Mouse (Mus musculus) adrenal gland, adult 8-10 months (tissue): Measurements from ENCODE around the gene Recql5. TPM values are rescaled to one million over a fixed set of nuclear protein-coding genes. Genes with fewer than 3 reads are reported as not detected.
"Not testable (repeated sequence)": the region's sequence is repeated elsewhere in the genome, so short reads cannot be mapped to it uniquely, and the experiment has no call there.

ENCODE experiments used
- DNase-seq: peaks from one replicate; pipeline ENCODE4 v3.0.0; 2022
- total RNA-seq, 4 experiments: library from RNA; stranded (reverse); gene quantifications; 2 replicates each; pipeline ENCODE4 v1.2.4; 2022

Recql5 gene
- total RNA-seq, 4 experiments from 2014 or later = 24.7 to 40.4 (median 36.6) TPM

DNA sequence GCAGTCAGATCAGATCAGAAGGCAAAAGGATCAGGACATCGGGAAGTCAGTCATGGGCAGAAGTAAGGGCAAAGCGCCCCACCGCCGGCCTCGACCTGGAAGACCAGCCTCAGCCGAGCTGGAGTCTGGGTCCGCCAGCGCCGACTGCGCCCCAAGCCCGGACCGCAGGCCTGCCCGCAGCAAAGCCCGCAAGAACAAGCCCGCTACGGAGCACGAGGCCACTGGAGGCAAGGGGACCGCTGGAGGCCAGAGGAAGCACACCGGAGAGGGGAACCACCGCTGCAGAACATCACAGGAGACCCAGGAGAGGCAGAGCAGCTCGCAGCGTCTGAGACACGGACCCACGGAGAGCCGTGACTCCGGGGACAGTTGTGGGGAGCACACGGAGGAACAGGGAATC, 74.9 kb downstream of the Recql5 start, which contains the start of gene Myo15b:
TSS of gene Myo15b (plus strand) at position 53 of the 400 bp plus-strand sequence.
- no peak for DNase-seq

DNA sequence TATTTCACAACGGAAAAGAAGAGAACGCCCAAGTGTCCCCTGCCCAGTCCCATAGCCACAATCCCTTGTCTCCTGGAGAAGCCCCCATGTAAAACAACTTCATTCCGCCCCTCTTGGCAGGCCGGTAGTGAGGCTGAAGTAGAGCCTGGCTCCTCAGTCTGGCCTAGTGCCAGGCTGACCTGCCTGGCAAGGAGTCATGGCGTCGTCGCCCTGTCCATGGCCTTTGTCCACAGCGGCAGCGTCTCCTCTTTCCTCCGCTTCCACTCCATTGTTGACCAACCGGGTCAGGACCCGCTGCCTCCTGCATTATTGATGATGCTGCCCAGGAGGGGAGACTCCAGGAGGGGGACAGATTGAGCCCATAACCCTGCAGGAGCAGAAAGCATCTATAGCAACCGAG, 75.3 kb downstream of the Recql5 start:
- no peak for DNase-seq

DNA sequence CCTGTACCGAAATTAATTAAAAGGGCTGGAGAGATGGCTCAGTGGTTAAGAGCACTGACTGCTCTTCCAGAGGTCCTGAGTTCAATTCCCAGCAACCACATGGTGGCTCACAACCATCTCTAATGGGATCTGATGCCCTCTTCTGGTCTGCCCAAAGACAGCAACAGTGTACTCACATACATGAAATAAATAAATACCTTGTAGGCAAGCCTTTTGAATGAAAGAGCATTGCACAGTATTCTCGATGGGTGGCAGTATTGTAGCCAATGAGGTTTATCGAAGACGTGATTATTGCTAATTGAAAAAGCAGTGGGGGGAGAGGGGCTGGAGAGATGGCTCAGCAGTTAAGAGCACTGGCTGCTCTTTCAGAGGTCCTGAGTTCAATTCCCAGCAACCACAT, 76.1 kb downstream of the Recql5 start:
- not testable (repeated sequence) for DNase-seq

DNA sequence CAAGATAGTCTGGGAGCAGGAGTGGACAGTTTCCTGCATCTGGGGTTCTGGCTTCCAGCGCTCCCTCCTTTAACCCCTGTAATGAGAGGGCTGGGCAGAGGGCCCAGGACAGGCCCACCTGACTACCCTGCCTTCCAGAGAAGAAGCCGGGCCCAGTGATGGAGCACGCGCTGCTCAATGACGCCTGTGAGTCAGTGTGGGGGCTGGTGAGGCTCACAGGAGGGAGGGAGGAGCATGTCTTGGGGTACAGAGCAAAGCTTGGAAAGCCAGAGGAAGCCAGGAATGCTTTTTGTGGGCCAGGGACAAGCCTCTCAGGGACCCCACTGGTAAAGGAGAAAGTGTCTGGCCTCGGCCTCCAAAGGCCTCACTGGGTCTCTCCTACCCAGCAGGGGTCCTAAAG, 78.6 kb downstream of the Recql5 start:
- no peak for DNase-seq

DNA sequence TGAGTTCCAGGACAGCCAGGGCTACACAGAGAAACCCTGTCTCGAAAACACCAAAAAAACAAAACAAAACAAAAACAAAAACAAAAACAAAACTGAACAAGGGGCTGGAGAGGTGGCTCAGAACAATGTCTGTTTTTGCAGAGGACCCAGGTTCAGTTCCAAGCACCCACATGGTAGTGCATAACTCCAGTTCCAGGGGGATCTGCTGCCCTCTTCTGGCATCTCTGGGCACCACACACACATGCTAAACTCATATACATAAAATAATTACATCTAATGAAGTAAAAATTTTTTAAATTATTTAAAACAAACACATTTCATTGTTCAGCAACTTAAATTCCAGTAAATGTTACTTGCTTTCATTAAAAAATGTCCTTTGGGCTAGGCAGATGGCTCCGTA, 87.5 kb downstream of the Recql5 start:
- no peak for DNase-seq

DNA sequence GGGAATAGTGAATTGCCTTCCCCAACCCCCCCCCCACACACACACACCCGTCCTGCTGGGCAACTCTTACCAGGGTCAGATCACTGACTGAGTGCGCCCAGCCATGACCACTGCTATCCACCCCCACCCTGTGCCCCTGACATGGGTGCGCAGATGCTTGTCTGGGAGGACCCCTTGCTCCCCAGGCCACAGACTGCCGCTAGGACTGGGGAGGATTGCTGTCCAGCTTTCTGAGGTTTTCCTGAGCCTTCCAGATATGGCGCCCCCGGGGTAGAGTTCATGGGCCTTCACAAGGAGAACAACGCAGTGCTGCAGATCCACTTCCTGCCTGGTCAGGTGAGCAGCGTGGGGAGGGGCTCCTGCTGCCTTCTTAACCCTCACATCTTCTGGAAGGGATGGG, 89.0 kb downstream of the Recql5 start:
- no peak for DNase-seq

DNA sequence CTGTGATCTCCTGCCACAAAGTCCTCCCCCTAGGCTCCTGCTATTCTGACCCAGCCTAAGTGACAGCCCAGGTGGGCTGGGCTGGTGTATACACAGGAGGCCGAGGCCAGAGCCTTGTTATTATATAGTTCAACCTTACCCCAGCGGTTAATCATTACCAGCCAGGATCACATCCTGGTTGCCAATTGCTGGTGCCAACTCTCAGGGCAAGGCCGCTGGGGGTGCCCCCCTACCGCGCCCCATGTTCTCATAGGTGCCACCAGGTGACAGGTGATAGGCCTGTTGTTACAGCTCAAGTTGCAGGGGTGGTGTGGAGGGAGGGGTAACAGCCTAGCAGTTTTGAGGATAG, 89.4 kb downstream of the Recql5 start:
- no peak for DNase-seq

DNA sequence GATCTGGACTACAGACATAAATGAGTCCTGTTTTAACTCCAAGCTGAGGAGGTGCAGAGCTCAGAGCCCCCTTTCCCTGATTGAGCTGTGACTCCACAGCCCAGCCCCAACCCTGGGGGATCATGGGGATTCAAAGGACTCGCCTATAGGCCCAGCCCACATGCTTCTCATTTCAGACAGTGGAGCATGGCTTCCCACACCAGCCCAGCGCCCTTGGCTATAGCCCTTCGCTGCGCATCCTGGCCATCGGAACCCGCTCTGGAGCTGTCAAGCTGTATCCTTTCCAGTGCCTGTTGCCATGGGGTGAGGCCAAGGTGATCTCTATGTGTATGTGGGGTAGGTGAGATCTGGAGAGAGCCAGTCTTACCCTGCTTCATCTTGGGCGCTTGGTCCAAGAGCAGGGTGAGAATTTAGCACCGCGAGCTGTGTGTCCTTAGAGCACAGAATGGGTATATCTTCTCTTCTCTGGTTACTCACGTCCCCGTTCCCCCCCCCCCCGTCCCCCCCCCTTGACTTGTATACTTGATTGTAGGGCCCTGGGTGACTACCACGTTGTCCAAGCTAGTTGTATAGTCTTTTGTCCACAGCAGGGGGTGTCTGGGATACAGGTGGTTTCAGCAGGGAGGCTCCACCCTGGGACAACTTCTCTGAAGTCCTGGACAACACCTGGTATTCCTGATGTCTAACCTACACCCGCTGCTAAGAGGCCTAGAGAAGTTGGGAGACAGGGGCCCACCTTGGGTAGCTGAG, 90.0 kb downstream of the Recql5 start:
- DNase-seq = no peak

Other genes with a start within 250 kb of the Recql5 start
- gene Grb2, start 224.9 kb downstream of the Recql5 start, total RNA-seq = 100 to 1,000 TPM; 136 to 165 (median 160) TPM
- 100 to 1,000 TPM in 2 of 4 experiments, 10 to 100 TPM in 2; 83.2 to 102 (median 95.5) TPM for gene Tmem94, start 168.0 kb downstream of the Recql5 start, total RNA-seq
- gene Caskin2, start 119.8 kb downstream of the Recql5 start, total RNA-seq = 10 to 100 TPM; 60.6 to 97.3 (median 78.2) TPM
- 10 to 100 TPM; 20.0 to 32.2 (median 25.4) TPM for gene Tsen54, start 118.8 kb downstream of the Recql5 start, total RNA-seq
- gene Llgl2, start 109.4 kb downstream of the Recql5 start, total RNA-seq = 10 to 100 TPM; 10.5 to 13.4 (median 11.5) TPM
- 1 to 10 TPM in 1 of 4 experiments, under 1 TPM in 2, not detected in 1; 0.09 to 1.1 (median 0.32) TPM for gene Myo15b, start 75.1 kb downstream of the Recql5 start, total RNA-seq
- under 1 TPM; 0.29 to 0.65 (median 0.42) TPM for gene Smim5, start 33.5 kb downstream of the Recql5 start, total RNA-seq
- not detected for gene Smim6, start 21.5 kb downstream of the Recql5 start, total RNA-seq
- gene Sap30bp, start 195 bp downstream of the Recql5 start, total RNA-seq = 10 to 100 TPM; 46.2 to 53.7 (median 48.3) TPM
- gene Itgb4, start 41.2 kb upstream of the Recql5 start, total RNA-seq = 1 to 10 TPM; 3.5 to 5.1 (median 3.9) TPM
- 10 to 100 TPM; 37.3 to 55.6 (median 46.4) TPM for gene Galk1, start 79.2 kb upstream of the Recql5 start, total RNA-seq
- 100 to 1,000 TPM; 302 to 413 (median 377) TPM for gene H3f3b, start 94.5 kb upstream of the Recql5 start, total RNA-seq
- gene Unk, start 96.8 kb upstream of the Recql5 start, total RNA-seq = 10 to 100 TPM; 19.7 to 45.2 (median 29.6) TPM
- gene Unc13d, start 144.5 kb upstream of the Recql5 start, total RNA-seq = 1 to 10 TPM in 3 of 4 experiments, under 1 TPM in 1; 0.75 to 1.6 (median 1.4) TPM
- 100 to 1,000 TPM; 194 to 199 (median 196) TPM for gene Wbp2, start 153.5 kb upstream of the Recql5 start, total RNA-seq
- gene Trim47, start 193.7 kb upstream of the Recql5 start, total RNA-seq = 10 to 100 TPM; 11.1 to 20.4 (median 16.4) TPM
- 10 to 100 TPM in 3 of 4 experiments, 1 to 10 TPM in 1; 9.6 to 13.7 (median 13.1) TPM for gene Trim65, start 197.7 kb upstream of the Recql5 start, total RNA-seq
- gene Mrpl38, start 205.4 kb upstream of the Recql5 start, total RNA-seq = 100 to 1,000 TPM in 3 of 4 experiments, 10 to 100 TPM in 1; 97.5 to 112 (median 107) TPM
- 10 to 100 TPM; 47.7 to 69.4 (median 52.4) TPM for gene Fbf1, start 234.7 kb upstream of the Recql5 start, total RNA-seq